Mouse (Mus musculus): ENCODE results near the gene Tead2. TPM values are rescaled to one million over a fixed set of nuclear protein-coding genes. Genes with fewer than 3 reads are reported as not detected.
"Not testable (repeated sequence)": the region's sequence is repeated elsewhere in the genome, so short reads cannot be mapped to it uniquely, and the experiment has no call there.

Gene Tead2
- polyA plus RNA-seq, 1 experiment, result 0.06 TPM

GRCm38 (mm10) chr7:45237747-45238699, 22.5 kb downstream of the Tead2 start:
- H3K9me3 ChIP-seq (ENCODE audit: control insufficient read depth, low read length), result no peaks in the 10 kb centered on the region
- peak overlapping the region; percentile 61 for H3K4me3 ChIP-seq (replicated peaks)
- no peak for TF ChIP-seq GATA1 (IDR thresholded peaks at IDR 0.05; ENCODE audit: low read length)
- no peak for TF ChIP-seq TAL1 (IDR thresholded peaks at IDR 0.05; ENCODE audit: low read length)
- peaks cover 21% of the 10 kb centered on the region for H3K27me3 ChIP-seq (ENCODE audit: control insufficient read depth)
- peaks cover 48% of the 10 kb centered on the region for H3K4me1 ChIP-seq (ENCODE audit: control insufficient read depth)
- no peaks in the 10 kb centered on the region for H3K36me3 ChIP-seq (ENCODE audit: control insufficient read depth)

- peaks cover 40% of the 10 kb centered on the region for H3K4me1 ChIP-seq (ENCODE audit: control insufficient read depth)
- peaks cover 21% of the 10 kb centered on the region for H3K27me3 ChIP-seq (ENCODE audit: control insufficient read depth)
- H3K36me3 ChIP-seq (ENCODE audit: control insufficient read depth), result no peaks in the 10 kb centered on the region
- no peak for TF ChIP-seq TAL1 (IDR thresholded peaks at IDR 0.05; ENCODE audit: low read length)
- TF ChIP-seq GATA1 (IDR thresholded peaks at IDR 0.05; ENCODE audit: low read length), result no peak
- peak within 1 kb of the TSS; percentile 61 for H3K4me3 ChIP-seq (replicated peaks)
- H3K9me3 ChIP-seq (ENCODE audit: control insufficient read depth, low read length), result no peaks in the 10 kb centered on the region
These were observed 23.4 kb downstream of the Tead2 start, which contains the start of gene Cd37 for GRCm38 (mm10) chr7:45238723-45239496. TSS of gene Cd37 (minus strand) at chr7:45239115.

GRCm38 (mm10) chr7:45240109-45240508, 24.6 kb downstream of the Tead2 start:
- H3K27me3 ChIP-seq (ENCODE audit: control insufficient read depth), result peaks cover 17% of the 10 kb centered on the region
- no peaks in the 10 kb centered on the region for H3K9me3 ChIP-seq (ENCODE audit: control insufficient read depth, low read length)
- H3K4me1 ChIP-seq (ENCODE audit: control insufficient read depth), result peaks cover 28% of the 10 kb centered on the region
- H3K4me3 ChIP-seq (replicated peaks), result no peak overlapping the region
- no peaks in the 10 kb centered on the region for H3K36me3 ChIP-seq (ENCODE audit: control insufficient read depth)
- no peak for TF ChIP-seq GATA1 (IDR thresholded peaks at IDR 0.05; ENCODE audit: low read length)
- no peak for TF ChIP-seq TAL1 (IDR thresholded peaks at IDR 0.05; ENCODE audit: low read length)

- Histone ChIP-seq H3K27me3 (ENCODE audit: control insufficient read depth) (peaks cover 12% of the 10 kb centered on the region), H3K9me3 (ENCODE audit: control insufficient read depth, low read length) (no peaks in the 10 kb centered on the region), H3K36me3 (ENCODE audit: control insufficient read depth) (no peaks in the 10 kb centered on the region), H3K4me3 (replicated peaks) (no peak within 1 kb of the TSS), H3K4me1 (ENCODE audit: control insufficient read depth) (peaks cover 23% of the 10 kb centered on the region)
- no peak for TF ChIP-seq TAL1 (IDR thresholded peaks at IDR 0.05; ENCODE audit: low read length)
- TF ChIP-seq GATA1 (IDR thresholded peaks at IDR 0.05; ENCODE audit: low read length), result no peak
These were observed 25.3 kb downstream of the Tead2 start, which contains the start of gene Slc6a16 for GRCm38 (mm10) chr7:45240633-45241388. TSS of gene Slc6a16 (plus strand) at chr7:45241085.

- H3K36me3 ChIP-seq (ENCODE audit: control insufficient read depth), result no peaks in the 10 kb centered on the region
- no peaks in the 10 kb centered on the region for H3K9me3 ChIP-seq (ENCODE audit: control insufficient read depth, low read length)
- TF ChIP-seq GATA1 (IDR thresholded peaks at IDR 0.05; ENCODE audit: low read length), result no peak
- no peak overlapping the region for H3K4me3 ChIP-seq (replicated peaks)
- H3K27me3 ChIP-seq (ENCODE audit: control insufficient read depth), result peaks cover 9% of the 10 kb centered on the region
- peaks cover 23% of the 10 kb centered on the region for H3K4me1 ChIP-seq (ENCODE audit: control insufficient read depth)
These were observed 25.8 kb downstream of the Tead2 start for GRCm38 (mm10) chr7:45241389-45241749.

GRCm38 (mm10) chr7:45247666-45248065, 32.1 kb downstream of the Tead2 start:
- Histone ChIP-seq H3K27me3 (ENCODE audit: control insufficient read depth) (no peaks in the 10 kb centered on the region), H3K9me3 (ENCODE audit: control insufficient read depth, low read length) (no peaks in the 10 kb centered on the region), H3K4me1 (ENCODE audit: control insufficient read depth) (no peaks in the 10 kb centered on the region), H3K4me3 (replicated peaks) (no peak overlapping the region), H3K36me3 (ENCODE audit: control insufficient read depth) (no peaks in the 10 kb centered on the region)
- TF ChIP-seq TAL1 (IDR thresholded peaks at IDR 0.05; ENCODE audit: low read length) (no peak), GATA1 (IDR thresholded peaks at IDR 0.05; ENCODE audit: low read length) (no peak)

GRCm38 (mm10) chr7:45253806-45254205, 38.3 kb downstream of the Tead2 start:
- H3K4me1 ChIP-seq (ENCODE audit: control insufficient read depth), result no peaks in the 10 kb centered on the region
- H3K27me3 ChIP-seq (ENCODE audit: control insufficient read depth), result no peaks in the 10 kb centered on the region; the same call in none of the 2 replicates
- no peak overlapping the region for H3K4me3 ChIP-seq (replicated peaks)
- TF ChIP-seq TAL1 (IDR thresholded peaks at IDR 0.05; ENCODE audit: low read length) (no peak), GATA1 (IDR thresholded peaks at IDR 0.05; ENCODE audit: low read length) (no peak)
- H3K36me3 ChIP-seq (ENCODE audit: control insufficient read depth), result no peaks in the 10 kb centered on the region
- no peaks in the 10 kb centered on the region for H3K9me3 ChIP-seq (ENCODE audit: control insufficient read depth, low read length)

GRCm38 (mm10) chr7:45255822-45256221, 40.3 kb downstream of the Tead2 start:
- not testable (repeated sequence) for H3K36me3 ChIP-seq (ENCODE audit: control insufficient read depth); H3K4me3 ChIP-seq (replicated peaks); H3K9me3 ChIP-seq (ENCODE audit: control insufficient read depth, low read length); H3K27me3 ChIP-seq (ENCODE audit: control insufficient read depth); H3K4me1 ChIP-seq (ENCODE audit: control insufficient read depth)
